14 mouse cellular contexts compared by ENCODE assay signal in genomic region chr8:79389074-79389786, GRCm38 (mm10). TPM values are rescaled to one million over a fixed set of nuclear protein-coding genes. Genes with fewer than 3 reads are reported as not detected.
DNase-seq lines count a peak whose midpoint lies in the region; ATAC-seq lines count a peak whose summit lies in the region.
"Had no signal": no experiment of that assay in that cellular context is flagged by ENCODE, and none has a peak within 500 bp of the region (broad histone marks: within the 10 kb centered on the region; RNA-seq: fewer than 3 reads in every experiment).

No protein-coding gene starts in this region.

- no peak for ATAC-seq in midbrain, embryonic 13.5 days
- ATAC-seq in inflammation-experienced regulatory T-cells, adult 6 months: no peak
- ATAC-seq: hindbrain, embryonic 16.5 days; Patski had no signal

- intact Hi-C loops in gastrocnemius, postnatal 36 days (cut with DNase I): no loop called here

- peaks cover 20% of the 10 kb centered on the region for H3K36me3 ChIP-seq in midbrain, embryonic 13.5 days

- H3K4me2 ChIP-seq in midbrain, embryonic 13.5 days (replicated peaks): no peak overlapping the region

- no peak overlapping the region for H3K9ac ChIP-seq in midbrain, embryonic 13.5 days (replicated peaks)

- peak; percentile 36 to 45 for DNase-seq in gastrocnemius, postnatal 36 days
- DNase-seq in gastrocnemius, postnatal 4 days (ENCODE audit: low spot score in 2 of 2): no peak
- peak; percentile 44 for DNase-seq in adrenal gland, postnatal 25 days
- DNase-seq in kidney, adult 11 months: peak; percentile 88
- DNase-seq in kidney, postnatal 4 days: peak; percentile 82 to 89
- DNase-seq in gastrocnemius, adult 8-10 months (ENCODE audit: low spot score in 2 of 2): no peak
- DNase-seq: cerebellum, postnatal 25 days; liver; thymus, postnatal 36 days had no signal

- no peaks in the 10 kb centered on the region for H3K9me3 ChIP-seq in midbrain, embryonic 13.5 days

- H3K27ac ChIP-seq in midbrain, embryonic 13.5 days: no peak overlapping the region
- H3K27ac ChIP-seq: forebrain, embryonic 10.5 days had no signal

- H3K4me1 ChIP-seq in midbrain, embryonic 13.5 days (replicated peaks): peaks cover 46% of the 10 kb centered on the region

- H3K27me3 ChIP-seq in midbrain, embryonic 13.5 days: no peaks in the 10 kb centered on the region
- H3K27me3 ChIP-seq: Patski had no signal

- H3K4me3 ChIP-seq in midbrain, embryonic 13.5 days (replicated peaks): no peak overlapping the region
- H3K4me3 ChIP-seq: forebrain, embryonic 10.5 days had no signal

- WGBS in midbrain, embryonic 13.5 days: 92% methylated on average over 23 of the region's 23 CpGs

RNA-seq across cellular contexts. Expression of gene Smad1, which starts 10.1 kb away (rescaled TPM):
- 10 to 100 TPM in 1 of 2 experiments, 1 to 10 TPM in 1; 8.8 to 10.4 TPM for total RNA-seq in gastrocnemius, postnatal 36 days (2021)
- 10 to 100 TPM; 53.4 to 56.1 TPM for total RNA-seq in gastrocnemius, postnatal 4 days (2021)
- 29.8 and 30.5 TPM in 2 replicates for total RNA-seq in adrenal gland, postnatal 25 days (2021)
- polyA plus RNA-seq in midbrain, embryonic 13.5 days (2015; fragmentation: Nextera tagmentation; extraction: Ambion mirVana): 63.2 and 64.6 TPM in 2 replicates
- 1 to 10 TPM; 2.9 to 8.1 (median 7.1) TPM for polyA plus RNA-seq in inflammation-experienced regulatory T-cells, adult 6 months (2017; shearing (Covaris generic))
- total RNA-seq in gastrocnemius, adult 8-10 months (2022): 10 to 100 TPM in 1 of 4 experiments, 1 to 10 TPM in 3; 7.5 to 10.3 (median 8.8) TPM

Comparison
In these comparisons a context has a peak if more than half of its experiments do, and no peak if none do; other contexts are left out.
1. DNase-seq: peak in gastrocnemius, postnatal 36 days (2 of 2), adrenal gland, postnatal 25 days (single experiment), kidney, adult 11 months (single experiment) and kidney, postnatal 4 days (2 of 2); none in gastrocnemius, postnatal 4 days (0 of 2) and gastrocnemius, adult 8-10 months (0 of 2).